In genomic region chr11:88068411-88069245, GRCm38 (mm10) we compare ENCODE assay signal across 8 mouse cellular contexts. TPM values are rescaled to one million over a fixed set of nuclear protein-coding genes. Genes with fewer than 3 reads are reported as not detected.
A peak's percentile ranks its signal among the peaks of the same experiment; 100 is the strongest.
DNase-seq lines count a peak whose midpoint lies in the region; ATAC-seq lines count a peak whose summit lies in the region.

No protein-coding gene starts in this region.

- under 1% methylated on average over 60 of the region's 92 CpGs for WGBS in intestine, embryonic 14.5 days
- WGBS in midbrain, embryonic 16.5 days, result 0% methylated on average over 50 of the region's 92 CpGs

- no peak for DNase-seq in frontal cortex, postnatal 14 days (ENCODE audit: low spot score in 2 of 2)
- DNase-seq in cerebellum, postnatal 36 days, result peak; percentile 48 to 63
- peak; percentile 80 for DNase-seq in gastrocnemius, postnatal 25 days
- peak; percentile 85 for DNase-seq in intestine, embryonic 14.5 days (ENCODE audit: low spot score)
- DNase-seq in liver, result peak; percentile 66
- DNase-seq in spleen, postnatal 10 days (ENCODE audit: low spot score in 2 of 2), result peak; percentile 71 to 75

- peak; percentile 50; the same call in 1 of the 2 replicates for ATAC-seq in frontal cortex, adult (ENCODE audit: low TSS enrichment)
- ATAC-seq in intestine, embryonic 14.5 days (replicated peaks; ENCODE audit: low FRiP score, low TSS enrichment, low read depth), result peak; percentile 69
- peak; percentile 70 for ATAC-seq in midbrain, embryonic 16.5 days

- H3K27ac ChIP-seq in intestine, embryonic 14.5 days (ENCODE audit: low read depth), result peak overlapping the region; percentile 97
- H3K27ac ChIP-seq in midbrain, embryonic 16.5 days (ENCODE audit: low read length), result peak overlapping the region; percentile 98

- H3K27me3 ChIP-seq in intestine, embryonic 14.5 days (replicated peaks; ENCODE audit: control insufficient read depth, insufficient read depth, low read length), result no peaks in the 10 kb centered on the region
- no peaks in the 10 kb centered on the region for H3K27me3 ChIP-seq in midbrain, embryonic 16.5 days (ENCODE audit: control insufficient read depth, insufficient read depth, low read depth, low read length)

- H3K4me3 ChIP-seq in intestine, embryonic 14.5 days (ENCODE audit: low read depth, low read length), result peak overlapping the region; percentile 100
- H3K4me3 ChIP-seq in midbrain, embryonic 16.5 days (ENCODE audit: low read depth, low read length), result peak overlapping the region; percentile 97

- no peaks in the 10 kb centered on the region for H3K9me3 ChIP-seq in intestine, embryonic 14.5 days (ENCODE audit: control insufficient read depth, low read length)
- H3K9me3 ChIP-seq in midbrain, embryonic 16.5 days (replicated peaks; ENCODE audit: control insufficient read depth, low read length, poor library complexity, severe bottlenecking), result no peaks in the 10 kb centered on the region

- H3K9ac ChIP-seq in intestine, embryonic 14.5 days (ENCODE audit: low read length), result peak overlapping the region; percentile 95
- peak overlapping the region; percentile 97 for H3K9ac ChIP-seq in midbrain, embryonic 16.5 days (ENCODE audit: low read depth, low read length)

- peaks cover 3% of the 10 kb centered on the region for H3K36me3 ChIP-seq in intestine, embryonic 14.5 days (ENCODE audit: control insufficient read depth, insufficient read depth, low read length)
- H3K36me3 ChIP-seq in midbrain, embryonic 16.5 days (ENCODE audit: control insufficient read depth, insufficient read depth, low read length), result no peaks in the 10 kb centered on the region

- peak overlapping the region; percentile 76 for H3K4me2 ChIP-seq in intestine, embryonic 14.5 days (ENCODE audit: low read length)
- H3K4me2 ChIP-seq in midbrain, embryonic 16.5 days (ENCODE audit: low read length), result peak overlapping the region; percentile 82

- H3K4me1 ChIP-seq in intestine, embryonic 14.5 days (replicated peaks; ENCODE audit: control insufficient read depth, insufficient read depth, low read length), result peaks cover 33% of the 10 kb centered on the region
- H3K4me1 ChIP-seq in midbrain, embryonic 16.5 days (ENCODE audit: control insufficient read depth, insufficient read depth, low read length), result peaks cover 47% of the 10 kb centered on the region

RNA-seq across cellular contexts. Expression of gene Vezf1, which starts 0.5 kb away (rescaled TPM):
- total RNA-seq in gastrocnemius, postnatal 25 days (2021), result 10 to 100 TPM; 47.1 to 47.6 TPM
- polyA plus RNA-seq in intestine, embryonic 14.5 days (2014; fragmentation: Nextera tagmentation; extraction: Ambion mirVana), result 40.0 and 43.0 TPM in 2 replicates
- polyA plus RNA-seq in midbrain, embryonic 16.5 days (2015; fragmentation: Nextera tagmentation; extraction: Ambion mirVana), result 39.5 and 47.4 TPM in 2 replicates

RNA-seq across cellular contexts. Expression of gene Srsf1, which starts 21.5 kb away (rescaled TPM):
- total RNA-seq in gastrocnemius, postnatal 25 days (2021), result 10 to 100 TPM; 58.0 to 68.8 TPM
- polyA plus RNA-seq in intestine, embryonic 14.5 days (2014; fragmentation: Nextera tagmentation; extraction: Ambion mirVana), result 334 and 353 TPM in 2 replicates
- polyA plus RNA-seq in midbrain, embryonic 16.5 days (2015; fragmentation: Nextera tagmentation; extraction: Ambion mirVana), result 200 and 230 TPM in 2 replicates

RNA-seq across cellular contexts. Expression of gene Cuedc1, which starts 29.2 kb away (rescaled TPM):
- 10 to 100 TPM; 76.3 to 78.6 TPM for total RNA-seq in gastrocnemius, postnatal 25 days (2021)
- 16.7 and 16.9 TPM in 2 replicates for polyA plus RNA-seq in intestine, embryonic 14.5 days (2014; fragmentation: Nextera tagmentation; extraction: Ambion mirVana)
- 46.1 and 54.7 TPM in 2 replicates for polyA plus RNA-seq in midbrain, embryonic 16.5 days (2015; fragmentation: Nextera tagmentation; extraction: Ambion mirVana)

Comparison
In these comparisons a context has a peak if more than half of its experiments do, and no peak if none do; other contexts are left out.
1. DNase-seq: peak in cerebellum, postnatal 36 days (2 of 2), gastrocnemius, postnatal 25 days (single experiment), intestine, embryonic 14.5 days (single experiment), liver (single experiment) and spleen, postnatal 10 days (2 of 2); none in frontal cortex, postnatal 14 days (0 of 2).
2. Peak in every context shown above with its lines, with median percentiles within 50 percentile points of each other: ATAC-seq.